Mouse (Mus musculus): ENCODE measurements at regions not wholly inside any gene's neighbourhood (a gene's known extent, or its start where the extent isn't known, plus 50 kb on each side); places are given as distances from the start of the nearest gene placed in this dataset.

- TF ChIP-seq ZNF384 (IDR thresholded peaks at IDR 0.05; ENCODE audit: low read depth, low read length) = no peak
- TF ChIP-seq USF1 (IDR thresholded peaks at IDR 0.05; ENCODE audit: low read depth, low read length) = no peak
- TF ChIP-seq CTCF (conservative IDR thresholded peaks at IDR 0.05 in 1 of 2, IDR thresholded peaks at IDR 0.05 in 1 of 2; ENCODE audit: low read depth in 2 of 2, low read length in 2 of 2) = no peak
- TF ChIP-seq ZMIZ1 (IDR thresholded peaks at IDR 0.05; ENCODE audit: low read depth, low read length) = no peak
- no peak for TF ChIP-seq POLR2A (IDR thresholded peaks at IDR 0.05; ENCODE audit: low read depth, low read length)
- TF ChIP-seq EP300 (IDR thresholded peaks at IDR 0.05; ENCODE audit: low read length) = no peak
Measured at GRCm38 (mm10) chr3:149332105-149332504, 341.8 kb upstream of the Adgrl2 start.
